Mouse (Mus musculus) hindbrain, embryonic 13.5 days (tissue): Measurements from ENCODE around the gene Trim71. TPM values are rescaled to one million over a fixed set of nuclear protein-coding genes. Genes with fewer than 3 reads are reported as not detected.

ENCODE experiments used
- ATAC-seq: fragments of 200-750 bp; cut with Nextera tagmentation; 2 replicates; pipeline ENCODE4 v1.8.0; 2017; ENCODE audit warnings: moderate TSS enrichment; ENCODE audit not compliant: low FRiP score
- H3K27ac ChIP-seq: fragments of 300-500 bp; sonication (generic); 2 replicates; pipeline ENCODE4 v1.5.1; 2015; ENCODE audit warnings: inconsistent platforms, mild to moderate bottlenecking, moderate library complexity
- H3K27me3 ChIP-seq: fragments of 300-500 bp; sonication (generic); 2 replicates; pipeline ENCODE4 v1.6.1; 2015; ENCODE audit warnings: mild to moderate bottlenecking, inconsistent platforms
- H3K36me3 ChIP-seq: fragments of 300-500 bp; sonication (generic); 2 replicates; pipeline ENCODE4 v1.6.1; 2015; ENCODE audit warnings: mild to moderate bottlenecking, inconsistent platforms
- H3K4me1 ChIP-seq: fragments of 300-500 bp; sonication (generic); replicated peaks from 2 replicates; pipeline ENCODE4 v1.6.1; 2015; ENCODE audit warnings: inconsistent platforms
- H3K4me2 ChIP-seq: fragments of 300-500 bp; sonication (generic); 2 replicates; pipeline ENCODE4 v1.6.1; 2015; ENCODE audit warnings: inconsistent platforms, mild to moderate bottlenecking, moderate library complexity
- H3K4me3 ChIP-seq: fragments of 300-500 bp; sonication (generic); 2 replicates; pipeline ENCODE4 v1.5.1; 2015; ENCODE audit warnings: mild to moderate bottlenecking, inconsistent platforms
- H3K9ac ChIP-seq: fragments of 300-500 bp; sonication (generic); 2 replicates; pipeline ENCODE4 v1.6.1; 2015; ENCODE audit warnings: mild to moderate bottlenecking, inconsistent platforms
- H3K9me3 ChIP-seq: fragments of 300-500 bp; sonication (generic); 2 replicates; pipeline ENCODE4 v1.6.1; 2016; ENCODE audit warnings: inconsistent platforms
- WGBS: fragments of 180-500 bp; shearing (Covaris S2); methylation state at CpG from one replicate; pipeline ENCODE4 v1.1.7; 2015; 5-methylcytosine and 5-hydroxymethylcytosine counted together
- polyA plus RNA-seq: library from polyadenylated mRNA; unstranded; fragments of >200 nt; fragmentation: Nextera tagmentation; extraction: Ambion mirVana; gene quantifications from 2 replicates; pipeline ENCODE4 v1.2.1, GENCODE M21; 2015

Trim71 gene
- polyA plus RNA-seq, 1 experiment from 2014 or later = 0.53 TPM

DNA sequence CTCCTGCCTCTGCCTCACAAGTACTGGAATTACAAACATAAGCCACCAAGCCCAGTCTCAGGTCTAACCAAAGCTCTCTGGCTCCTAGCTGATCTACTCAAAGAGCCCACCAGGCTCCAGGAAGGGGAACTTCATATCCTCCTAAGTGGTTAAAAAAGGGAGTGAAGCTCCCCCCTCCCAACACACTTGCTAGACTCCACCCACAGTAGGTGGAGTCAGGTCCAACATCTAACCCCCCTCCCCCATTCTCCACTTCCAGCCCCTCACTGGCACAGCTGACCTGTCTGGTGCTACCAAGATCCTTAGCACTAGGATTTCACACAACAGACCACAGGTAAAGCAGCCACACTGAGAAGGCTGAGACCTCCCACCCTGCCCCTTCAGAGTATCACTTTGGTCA, 10.3 kb downstream of the Trim71 start:
- Histone ChIP-seq H3K4me3 (no peak overlapping the region), H3K4me2 (no peak overlapping the region), H3K9ac (no peak overlapping the region), H3K27ac (no peak overlapping the region), H3K4me1 (peaks cover 23% of the 10 kb centered on the region), H3K27me3 (peaks cover 8% of the 10 kb centered on the region), H3K36me3 (no peaks in the 10 kb centered on the region), H3K9me3 (no peaks in the 10 kb centered on the region)
- ATAC-seq = no peak

GRCm38 (mm10) chr9:114550033-114550432, 14.1 kb downstream of the Trim71 start:
- H3K9me3 ChIP-seq = no peaks in the 10 kb centered on the region
- no peak overlapping the region for H3K27ac ChIP-seq
- no peak overlapping the region for H3K4me2 ChIP-seq
- WGBS = 16% methylated on average over 6 of the region's 6 CpGs
- peaks cover 36% of the 10 kb centered on the region for H3K4me1 ChIP-seq
- no peaks in the 10 kb centered on the region for H3K36me3 ChIP-seq
- no peak overlapping the region for H3K4me3 ChIP-seq
- no peaks in the 10 kb centered on the region for H3K27me3 ChIP-seq
- ATAC-seq = no peak
- H3K9ac ChIP-seq = no peak overlapping the region

DNA sequence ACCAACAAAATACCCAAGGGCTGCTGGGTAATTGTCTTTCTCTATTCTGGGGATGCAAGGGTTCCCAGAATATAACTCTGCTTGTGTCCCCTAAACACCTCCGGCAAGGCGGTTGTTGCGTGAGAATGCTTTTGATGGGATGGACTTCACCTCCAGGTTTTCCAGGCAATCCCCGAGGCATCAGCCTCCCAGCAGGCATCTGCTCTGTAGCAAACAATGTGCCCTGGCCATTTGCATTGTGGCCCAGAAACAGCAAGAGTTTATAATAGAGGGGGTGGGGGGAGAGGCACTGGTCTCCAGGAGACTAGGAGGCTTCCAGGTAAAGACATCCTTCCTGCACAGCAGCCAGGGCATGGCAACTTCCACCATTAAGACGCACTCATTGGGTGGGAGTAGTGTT, 15.1 kb downstream of the Trim71 start:
- peaks cover 34% of the 10 kb centered on the region for H3K4me1 ChIP-seq
- no peak overlapping the region for H3K4me2 ChIP-seq
- no peak overlapping the region for H3K27ac ChIP-seq
- no peak overlapping the region for H3K4me3 ChIP-seq
- no peaks in the 10 kb centered on the region for H3K27me3 ChIP-seq
- H3K9ac ChIP-seq = no peak overlapping the region
- no peak for ATAC-seq
- WGBS = 8% methylated on average over 5 of the region's 5 CpGs
- H3K9me3 ChIP-seq = no peaks in the 10 kb centered on the region
- H3K36me3 ChIP-seq = no peaks in the 10 kb centered on the region

DNA sequence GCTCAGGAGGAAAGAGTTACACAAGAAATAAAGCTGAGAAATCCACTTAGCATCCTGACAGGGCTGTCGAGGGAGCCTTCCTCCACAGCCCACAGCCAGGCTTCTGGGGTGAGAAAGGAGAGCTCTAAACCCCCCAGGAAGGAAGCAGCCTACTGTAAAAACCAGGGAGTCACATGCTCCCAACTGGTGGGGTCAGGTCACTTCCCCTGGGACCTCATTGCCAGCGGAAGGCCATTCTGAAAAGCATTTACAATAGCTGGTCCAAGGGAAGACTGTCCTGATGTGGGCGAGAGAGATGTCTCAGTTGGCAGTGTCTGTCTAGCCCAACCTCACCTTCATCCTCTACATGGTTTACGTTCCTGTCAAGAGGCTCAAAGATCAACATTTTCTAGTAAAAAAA, 15.7 kb downstream of the Trim71 start:
- Histone ChIP-seq H3K36me3 (no peaks in the 10 kb centered on the region), H3K4me3 (no peak overlapping the region), H3K27ac (no peak overlapping the region), H3K9me3 (no peaks in the 10 kb centered on the region), H3K27me3 (no peaks in the 10 kb centered on the region), H3K4me2 (no peak overlapping the region), H3K9ac (no peak overlapping the region), H3K4me1 (peaks cover 38% of the 10 kb centered on the region)
- ATAC-seq = no peak
- 23% methylated on average over 4 of the region's 4 CpGs for WGBS

- no peaks in the 10 kb centered on the region for H3K27me3 ChIP-seq
- no peak overlapping the region for H3K9ac ChIP-seq
- H3K9me3 ChIP-seq = no peaks in the 10 kb centered on the region
- peaks cover 38% of the 10 kb centered on the region for H3K4me1 ChIP-seq
- WGBS = 28% methylated on average over 6 of the region's 6 CpGs
- H3K27ac ChIP-seq = no peak overlapping the region
- no peak overlapping the region for H3K4me3 ChIP-seq
- no peak for ATAC-seq
- H3K36me3 ChIP-seq = no peaks in the 10 kb centered on the region
- H3K4me2 ChIP-seq = no peak overlapping the region
These were observed 16.5 kb downstream of the Trim71 start for GRCm38 (mm10) chr9:114547643-114548077.

DNA sequence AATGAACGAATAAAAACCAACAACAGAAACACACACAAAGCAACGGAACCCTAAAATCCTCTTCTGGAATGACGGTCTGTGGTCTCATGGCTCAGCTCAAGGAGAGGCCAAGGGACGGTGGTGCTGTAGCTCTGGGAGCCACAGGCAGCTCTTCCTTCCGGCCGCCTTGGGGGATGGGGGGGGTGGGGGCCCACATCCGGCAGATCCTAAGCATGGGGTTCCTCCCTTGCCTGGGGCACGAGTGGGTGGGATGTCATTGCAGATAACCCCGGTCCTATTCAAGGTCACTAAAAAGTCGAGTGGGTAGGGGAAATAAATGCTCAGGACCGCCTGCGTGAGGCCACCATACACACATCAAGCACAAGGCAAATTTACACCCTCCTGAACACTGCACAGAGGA, 17.4 kb downstream of the Trim71 start:
- Histone ChIP-seq H3K4me3 (no peak overlapping the region), H3K9me3 (no peaks in the 10 kb centered on the region), H3K27ac (no peak overlapping the region), H3K36me3 (no peaks in the 10 kb centered on the region), H3K4me1 (peaks cover 38% of the 10 kb centered on the region), H3K9ac (no peak overlapping the region), H3K27me3 (no peaks in the 10 kb centered on the region), H3K4me2 (no peak overlapping the region)
- ATAC-seq = no peak
- 70% methylated on average over 12 of the region's 12 CpGs for WGBS

- Histone ChIP-seq H3K36me3 (no peaks in the 10 kb centered on the region), H3K27ac (no peak overlapping the region), H3K4me3 (no peak overlapping the region), H3K4me1 (peaks cover 41% of the 10 kb centered on the region), H3K9me3 (no peaks in the 10 kb centered on the region), H3K27me3 (no peaks in the 10 kb centered on the region), H3K4me2 (no peak overlapping the region), H3K9ac (no peak overlapping the region)
- 50% methylated on average over 9 of the region's 9 CpGs for whole genome bisulfite sequencing
- ATAC-seq = no peak
These were observed 19.3 kb downstream of the Trim71 start for GRCm38 (mm10) chr9:114544754-114545393.

GRCm38 (mm10) chr9:114543882-114544753, 20.1 kb downstream of the Trim71 start:
- no peak overlapping the region for H3K4me3 ChIP-seq
- no peaks in the 10 kb centered on the region for H3K9me3 ChIP-seq
- H3K27me3 ChIP-seq = no peaks in the 10 kb centered on the region
- H3K36me3 ChIP-seq = no peaks in the 10 kb centered on the region
- H3K9ac ChIP-seq = no peak overlapping the region
- peaks cover 38% of the 10 kb centered on the region for H3K4me1 ChIP-seq
- 58% methylated on average over 16 of the region's 17 CpGs for WGBS
- H3K4me2 ChIP-seq = no peak overlapping the region
- no peak for ATAC-seq
- H3K27ac ChIP-seq = no peak overlapping the region

GRCm38 (mm10) chr9:114541279-114541741, 22.9 kb downstream of the Trim71 start:
- peaks cover 31% of the 10 kb centered on the region for H3K4me1 ChIP-seq
- H3K9me3 ChIP-seq = no peaks in the 10 kb centered on the region
- no peak for ATAC-seq
- no peak overlapping the region for H3K9ac ChIP-seq
- no peaks in the 10 kb centered on the region for H3K27me3 ChIP-seq
- no peak overlapping the region for H3K4me3 ChIP-seq
- H3K36me3 ChIP-seq = no peaks in the 10 kb centered on the region
- H3K4me2 ChIP-seq = no peak overlapping the region
- 17% methylated on average over 1 of the region's 1 CpGs for WGBS
- no peak overlapping the region for H3K27ac ChIP-seq

- H3K4me3 ChIP-seq = no peak overlapping the region
- H3K4me1 ChIP-seq = peaks cover 21% of the 10 kb centered on the region
- no peaks in the 10 kb centered on the region for H3K27me3 ChIP-seq
- no peak overlapping the region for H3K9ac ChIP-seq
- no peak for ATAC-seq
- WGBS = 67% methylated on average over 7 of the region's 7 CpGs
- no peaks in the 10 kb centered on the region for H3K36me3 ChIP-seq
- no peaks in the 10 kb centered on the region for H3K9me3 ChIP-seq
- H3K27ac ChIP-seq = no peak overlapping the region
- no peak overlapping the region for H3K4me2 ChIP-seq
These were observed 25.1 kb downstream of the Trim71 start for GRCm38 (mm10) chr9:114538996-114539563.

- WGBS = 29% methylated on average over 2 of the region's 2 CpGs
- H3K4me1 ChIP-seq = peaks cover 18% of the 10 kb centered on the region
- H3K27ac ChIP-seq = no peak overlapping the region
- no peak for ATAC-seq
- no peaks in the 10 kb centered on the region for H3K27me3 ChIP-seq
- H3K9me3 ChIP-seq = no peaks in the 10 kb centered on the region
- no peak overlapping the region for H3K9ac ChIP-seq
- no peaks in the 10 kb centered on the region for H3K36me3 ChIP-seq
- H3K4me2 ChIP-seq = no peak overlapping the region
- no peak overlapping the region for H3K4me3 ChIP-seq
These were observed 27.5 kb downstream of the Trim71 start for GRCm38 (mm10) chr9:114536628-114537027.

DNA sequence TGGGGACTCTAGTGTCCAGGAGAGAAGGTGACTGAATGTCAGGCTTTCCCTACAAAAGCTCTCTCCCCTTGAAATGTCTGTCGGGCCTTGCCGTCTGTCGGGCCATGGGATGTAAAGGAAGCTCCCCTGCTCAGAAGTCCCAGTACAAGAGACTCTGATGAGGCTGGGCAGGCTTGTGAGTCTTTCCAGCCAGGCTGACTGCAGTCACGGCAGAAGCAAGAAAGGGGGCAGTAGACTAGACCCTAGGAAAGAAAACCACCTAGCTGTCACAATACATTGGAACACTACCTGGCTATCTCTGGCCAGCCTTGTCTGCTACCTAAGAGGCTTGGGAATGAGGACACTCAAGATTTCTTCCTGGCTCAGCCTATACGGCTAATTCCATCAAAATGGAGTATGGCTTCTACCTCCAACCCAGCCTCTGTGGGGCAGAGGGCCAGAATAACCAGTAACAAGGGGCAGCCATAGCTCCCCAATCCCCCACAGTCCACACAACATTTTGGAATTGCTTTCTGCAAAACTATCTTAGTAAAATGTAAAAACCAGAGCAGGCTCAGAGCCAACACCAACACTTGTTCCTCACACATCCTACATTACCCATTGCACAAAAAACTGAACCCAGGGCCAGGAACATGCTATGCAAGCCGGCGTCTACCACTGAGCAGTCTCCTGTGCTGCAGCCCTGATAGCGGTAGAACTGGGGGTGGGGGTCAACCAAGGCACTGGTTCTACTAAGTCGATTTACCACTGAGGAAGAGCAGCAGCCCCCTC, 29.2 kb downstream of the Trim71 start:
- H3K4me3 ChIP-seq = no peak overlapping the region
- ATAC-seq = no peak
- 72% methylated on average over 9 of the region's 9 CpGs for WGBS
- H3K4me2 ChIP-seq = no peak overlapping the region
- no peak overlapping the region for H3K9ac ChIP-seq
- peaks cover 27% of the 10 kb centered on the region for H3K4me1 ChIP-seq
- H3K36me3 ChIP-seq = no peaks in the 10 kb centered on the region
- H3K27ac ChIP-seq = no peak overlapping the region
- H3K27me3 ChIP-seq = no peaks in the 10 kb centered on the region
- no peaks in the 10 kb centered on the region for H3K9me3 ChIP-seq
